Mouse (Mus musculus) intestine, postnatal 0 days (tissue): ENCODE measurements around the gene Gcgr. TPM values are rescaled to one million over a fixed set of nuclear protein-coding genes. Genes with fewer than 3 reads are reported as not detected.

Source experiments
- ATAC-seq: fragments of 200-750 bp; cut with Nextera tagmentation; 2 replicates; pipeline ENCODE4 v1.8.0; 2017; ENCODE audit warnings: mild to moderate bottlenecking, moderate TSS enrichment, moderate library complexity
- H3K27ac ChIP-seq: fragments of 300-500 bp; sonication (generic); 2 replicates; pipeline ENCODE4 v1.5.1; 2014; ENCODE audit warnings: mild to moderate bottlenecking, low read depth, low read length, moderate library complexity
- H3K27me3 ChIP-seq: fragments of 300-500 bp; sonication (generic); replicated peaks from 2 replicates; pipeline ENCODE4 v1.6.1; 2014; ENCODE audit warnings: low read length, mixed read lengths; ENCODE audit not compliant: control insufficient read depth, insufficient read depth
- H3K36me3 ChIP-seq: fragments of 300-500 bp; sonication (generic); 2 replicates; pipeline ENCODE4 v1.6.1; 2014; ENCODE audit warnings: mild to moderate bottlenecking, moderate library complexity; ENCODE audit not compliant: control insufficient read depth, insufficient read depth
- H3K4me1 ChIP-seq: fragments of 300-500 bp; sonication (generic); replicated peaks from 2 replicates; pipeline ENCODE4 v1.6.1; 2014; ENCODE audit warnings: antibody characterized with exemption, low read length, mixed read lengths; ENCODE audit not compliant: control insufficient read depth, insufficient read depth
- H3K4me2 ChIP-seq: fragments of 300-500 bp; sonication (generic); replicated peaks from 2 replicates; pipeline ENCODE4 v1.6.1; 2014; ENCODE audit warnings: low read depth, mild to moderate bottlenecking, moderate library complexity
- H3K4me3 ChIP-seq: fragments of 300-500 bp; sonication (generic); 2 replicates; pipeline ENCODE4 v1.5.1; 2014; ENCODE audit warnings: low read depth, low read length
- H3K9ac ChIP-seq: fragments of 300-500 bp; sonication (generic); 2 replicates; pipeline ENCODE4 v1.6.1; 2014; ENCODE audit warnings: mild to moderate bottlenecking, low read depth, low read length
- H3K9me3 ChIP-seq: fragments of 300-500 bp; sonication (generic); 2 replicates; pipeline ENCODE4 v1.6.1; 2016; ENCODE audit warnings: mixed run types; ENCODE audit not compliant: control insufficient read depth
- CTCF ChIP-seq: sonication (generic); IDR thresholded peaks from 2 replicates; pipeline ENCODE4 v1.5.1; 2016; ENCODE audit warnings: low read depth, mild to moderate bottlenecking, control low read depth, antibody characterized with exemption, moderate library complexity
- WGBS: fragments of 180-500 bp; shearing (Covaris S2); extraction: QIAGEN DNeasy Blood & Tissue Kit; methylation state at CpG from one replicate; pipeline ENCODE4 v1.1.7; 2014; 5-methylcytosine and 5-hydroxymethylcytosine counted together
- polyA plus RNA-seq: library from polyadenylated mRNA; unstranded; fragments of >200 nt; fragmentation: Nextera tagmentation; extraction: Ambion mirVana; gene quantifications from 2 replicates; pipeline ENCODE4 v1.2.1, GENCODE M21; 2015

Gcgr gene
- polyA plus RNA-seq, 1 experiment from 2014 or later: 1.0 TPM

DNA sequence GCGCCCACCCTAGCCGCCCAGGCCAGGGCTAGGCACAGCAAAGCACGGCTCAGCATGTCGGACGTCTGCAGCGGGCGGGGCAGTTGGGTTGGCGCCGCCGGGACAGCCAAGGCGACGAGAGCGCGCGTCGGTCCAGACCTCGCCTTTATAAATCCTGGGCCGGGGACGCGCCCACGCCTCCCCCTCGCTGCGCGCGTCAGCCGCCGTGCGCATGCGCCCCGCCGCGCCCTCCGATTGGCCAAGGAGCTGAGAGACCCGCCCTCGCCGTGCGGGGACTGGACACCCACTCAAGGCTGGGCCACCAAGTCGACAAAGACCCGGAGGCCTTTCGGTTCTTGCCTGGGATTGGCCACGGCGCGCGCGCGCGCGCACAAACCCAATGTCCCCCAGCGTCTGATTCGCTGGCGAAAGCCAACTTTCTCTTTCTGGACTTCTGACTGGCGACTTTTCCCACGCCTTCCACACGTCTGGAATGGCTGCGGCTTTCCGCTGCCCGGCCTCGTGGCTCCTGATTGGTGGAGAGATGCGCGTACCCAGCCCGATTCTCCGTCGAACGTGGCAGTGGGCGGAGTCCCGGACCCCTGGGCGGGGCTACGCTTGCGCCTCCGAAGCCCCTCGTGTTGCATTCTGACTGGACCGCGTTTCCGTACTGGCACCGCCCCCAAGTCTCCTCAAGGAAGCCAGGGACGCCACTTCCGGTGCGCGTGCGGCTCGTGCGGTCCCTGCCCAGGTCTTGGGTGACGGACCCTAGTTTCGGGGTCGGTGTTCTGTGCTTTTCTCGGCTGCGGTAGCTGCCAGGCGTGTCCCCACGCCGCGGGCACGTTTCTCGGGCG, 42.5 kb downstream of the Gcgr start, which contains the start of gene P4hb:
Gene P4hb, minus strand, starts transcription at position 502 of the 833 bp plus-strand sequence.
- Histone ChIP-seq H3K27ac (peak within 1 kb of the TSS; percentile 97), H3K4me2 (peak within 1 kb of the TSS; percentile 80), H3K9ac (peak within 1 kb of the TSS; percentile 98), H3K4me1 (peaks cover 14% of the 10 kb centered on the region; the same call in 1 of the 2 replicates), H3K36me3 (peaks cover 37% of the 10 kb centered on the region), H3K27me3 (no peaks in the 10 kb centered on the region), H3K9me3 (no peaks in the 10 kb centered on the region), H3K4me3 (peak within 1 kb of the TSS; percentile 92)
- ATAC-seq: peak; percentile 92
- TF ChIP-seq CTCF: no peak
- WGBS: under 1% methylated on average over 93 of the region's 94 CpGs

DNA sequence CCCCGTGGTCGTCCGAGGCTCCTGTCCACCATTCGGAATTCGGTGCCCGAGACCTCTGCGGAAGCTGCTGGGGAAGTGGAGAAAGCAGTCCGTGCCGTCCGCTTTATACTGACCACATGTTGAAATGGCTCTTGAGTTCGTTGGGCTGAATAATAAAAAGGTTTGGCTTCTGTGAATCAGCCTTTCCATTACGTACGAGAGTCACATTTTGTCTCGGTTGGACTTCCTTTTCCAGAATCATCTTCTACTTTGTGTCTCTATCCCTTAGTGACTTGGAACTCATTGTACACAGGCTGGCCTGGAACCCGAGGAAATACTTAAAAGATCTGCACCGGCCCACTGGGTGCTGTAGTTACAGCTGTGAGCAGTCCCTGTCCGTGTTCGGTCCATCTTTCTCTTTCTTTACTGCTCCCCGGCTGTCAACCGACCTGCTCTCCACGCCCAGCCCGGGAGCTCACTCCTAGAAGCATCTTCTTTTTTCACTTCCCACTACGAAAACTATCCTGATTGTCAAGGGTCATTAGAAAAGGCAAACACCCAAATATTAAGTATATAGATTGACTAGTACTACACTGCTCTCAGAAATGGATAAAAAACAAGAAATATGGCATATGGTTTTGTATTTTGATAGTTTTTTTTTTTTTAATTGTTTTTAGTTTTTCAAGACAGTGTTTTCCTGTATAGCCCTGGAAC, 43.2 kb downstream of the Gcgr start:
- ATAC-seq: no peak
- Histone ChIP-seq H3K9ac (peak overlapping the region; percentile 81), H3K9me3 (no peaks in the 10 kb centered on the region), H3K4me2 (peak overlapping the region; percentile 80), H3K27ac (peak overlapping the region; percentile 97), H3K27me3 (no peaks in the 10 kb centered on the region), H3K4me3 (peak overlapping the region; percentile 92), H3K36me3 (peaks cover 37% of the 10 kb centered on the region), H3K4me1 (peaks cover 10% of the 10 kb centered on the region; the same call in 1 of the 2 replicates)
- WGBS: under 1% methylated on average over 23 of the region's 23 CpGs
- no peak for TF ChIP-seq CTCF

DNA sequence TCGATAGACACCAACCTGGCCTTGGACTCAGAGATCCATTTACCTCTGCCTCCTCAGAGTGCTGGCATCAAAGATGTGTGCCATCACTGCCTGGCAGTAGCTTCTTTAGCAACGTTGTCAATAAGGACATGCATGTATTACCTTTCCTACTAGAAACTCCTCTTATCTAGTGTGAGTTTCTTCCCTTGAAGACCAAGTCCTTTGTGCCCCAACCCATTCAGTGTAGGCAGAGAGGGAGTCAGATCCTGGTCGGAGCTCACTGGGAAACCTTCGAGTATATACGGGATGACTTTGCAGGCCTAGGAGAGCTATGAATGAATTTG, 43.7 kb downstream of the Gcgr start:
- H3K4me3 ChIP-seq: peak overlapping the region; percentile 92
- no peak for TF ChIP-seq CTCF
- WGBS: 32% methylated on average over 5 of the region's 5 CpGs
- H3K27ac ChIP-seq: peak overlapping the region; percentile 97
- H3K4me1 ChIP-seq: peaks cover 11% of the 10 kb centered on the region; the same call in 1 of the 2 replicates
- H3K9ac ChIP-seq: peak overlapping the region; percentile 81; the same call in 1 of the 2 replicates
- ATAC-seq: no peak
- H3K27me3 ChIP-seq: no peaks in the 10 kb centered on the region
- no peaks in the 10 kb centered on the region for H3K9me3 ChIP-seq
- peaks cover 39% of the 10 kb centered on the region for H3K36me3 ChIP-seq
- peak overlapping the region; percentile 80 for H3K4me2 ChIP-seq

DNA sequence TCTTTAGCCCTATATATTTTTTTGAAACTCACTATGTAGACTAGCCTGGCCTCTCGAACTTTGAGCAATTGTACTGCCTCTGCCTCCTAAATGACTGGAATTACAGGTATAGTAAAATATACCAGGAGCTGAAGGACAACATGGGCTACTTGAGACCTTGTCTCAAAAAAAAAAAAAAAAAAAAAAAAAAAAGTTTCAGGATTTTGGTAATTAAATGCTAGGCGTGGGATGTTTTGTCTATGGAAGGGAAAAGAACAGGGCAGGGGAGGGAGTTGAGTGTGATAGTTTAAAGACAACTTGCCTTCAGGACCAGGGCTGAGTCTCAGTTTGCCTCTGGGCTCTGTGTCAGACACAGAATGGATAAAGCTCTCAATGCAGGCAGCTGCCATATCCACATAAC, 44.5 kb downstream of the Gcgr start:
- WGBS: 74% methylated on average over 2 of the region's 2 CpGs
- no peak for TF ChIP-seq CTCF
- H3K4me2 ChIP-seq: peak overlapping the region; percentile 80; the same call in 1 of the 2 replicates
- peaks cover 14% of the 10 kb centered on the region; the same call in 1 of the 2 replicates for H3K4me1 ChIP-seq
- H3K4me3 ChIP-seq: no peak overlapping the region
- H3K9me3 ChIP-seq: no peaks in the 10 kb centered on the region
- H3K9ac ChIP-seq: no peak overlapping the region
- no peak for ATAC-seq
- peaks cover 39% of the 10 kb centered on the region for H3K36me3 ChIP-seq
- no peaks in the 10 kb centered on the region for H3K27me3 ChIP-seq
- peak overlapping the region; percentile 57 for H3K27ac ChIP-seq

DNA sequence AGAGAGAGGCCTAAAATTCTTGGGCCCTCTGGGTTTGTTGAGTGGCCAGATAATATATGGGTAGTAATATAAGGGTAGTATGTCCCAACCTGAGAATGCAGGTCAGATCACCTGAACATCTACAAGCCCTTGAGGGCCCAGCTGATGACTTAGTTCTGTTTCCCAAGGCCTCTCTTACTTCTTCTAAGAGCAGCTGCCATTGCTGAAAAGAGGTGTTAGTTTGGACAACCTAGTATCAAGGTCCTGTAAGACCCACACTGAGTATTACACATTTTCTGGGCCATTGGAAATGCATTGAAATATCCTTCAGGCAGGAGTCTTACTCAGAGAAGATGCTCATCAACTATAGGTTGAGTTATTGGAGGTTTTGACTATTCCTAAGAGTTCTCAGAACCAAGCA, 45.4 kb downstream of the Gcgr start:
- peaks cover 14% of the 10 kb centered on the region; the same call in 1 of the 2 replicates for H3K4me1 ChIP-seq
- H3K9ac ChIP-seq: peak overlapping the region; percentile 40
- H3K27ac ChIP-seq: peak overlapping the region; percentile 99
- H3K4me3 ChIP-seq: no peak overlapping the region
- peak overlapping the region; percentile 7; the same call in 1 of the 2 replicates for H3K4me2 ChIP-seq
- TF ChIP-seq CTCF: no peak
- ATAC-seq: no peak
- no peaks in the 10 kb centered on the region for H3K27me3 ChIP-seq
- peaks cover 33% of the 10 kb centered on the region for H3K36me3 ChIP-seq
- no peaks in the 10 kb centered on the region for H3K9me3 ChIP-seq

DNA sequence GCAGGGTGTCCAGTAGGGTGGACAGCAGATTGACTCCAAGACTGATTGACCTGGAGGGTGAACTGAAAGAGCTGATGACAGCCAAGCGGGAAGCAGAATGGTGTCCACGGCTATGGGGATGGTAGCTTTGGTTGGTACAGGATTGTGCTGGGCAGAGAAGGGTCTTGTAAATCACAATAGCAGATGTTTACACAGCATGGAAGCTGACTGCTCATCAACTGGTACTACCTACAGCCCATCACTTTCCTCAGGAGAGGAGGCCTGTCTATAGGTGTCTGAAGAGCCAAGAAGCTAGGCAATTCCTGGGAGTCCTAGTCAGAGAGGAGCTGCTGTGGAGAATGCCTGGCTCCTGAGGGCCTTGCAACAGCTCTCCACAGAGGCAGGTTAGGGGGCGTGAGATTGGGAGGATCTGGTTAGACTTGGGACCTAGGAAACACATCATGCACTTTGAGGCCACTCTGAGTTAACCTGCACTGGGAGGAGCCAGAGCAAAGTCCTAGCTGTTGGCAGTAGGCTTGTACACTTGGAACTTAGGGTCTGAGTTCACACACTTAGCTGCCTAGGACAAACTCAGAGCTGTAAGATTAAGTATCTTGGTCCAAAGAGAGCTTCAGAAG, 46.0 kb downstream of the Gcgr start:
- peaks cover 11% of the 10 kb centered on the region; the same call in 1 of the 2 replicates for H3K4me1 ChIP-seq
- H3K27me3 ChIP-seq: no peaks in the 10 kb centered on the region
- peaks cover 28% of the 10 kb centered on the region for H3K36me3 ChIP-seq
- peak; percentile 32 for ATAC-seq
- peak overlapping the region; percentile 99 for H3K27ac ChIP-seq
- peak overlapping the region; percentile 40 for H3K9ac ChIP-seq
- H3K9me3 ChIP-seq: no peaks in the 10 kb centered on the region
- 64% methylated on average over 3 of the region's 3 CpGs for WGBS
- H3K4me2 ChIP-seq: peak overlapping the region; percentile 47; the same call in 1 of the 2 replicates
- H3K4me3 ChIP-seq: no peak overlapping the region
- no peak for TF ChIP-seq CTCF
